Mouse (Mus musculus): Measurements from ENCODE around the gene Nipsnap3b. TPM values are rescaled to one million over a fixed set of nuclear protein-coding genes. Genes with fewer than 3 reads are reported as not detected.

Gene Nipsnap3b
- polyA plus RNA-seq (2012; rRNA removed): 5.4 and 6.5 TPM in 2 replicates

GRCm38 (mm10) chr4:53011732-53012361 lies at the start of gene Nipsnap3b:
Nipsnap3b (plus strand) TSS chr4:53011880.
- no peaks in the 10 kb centered on the region for H3K27me3 ChIP-seq (ENCODE audit: control insufficient read depth, insufficient read depth, low read length)
- H3K27ac ChIP-seq (ENCODE audit: control insufficient read depth, insufficient read depth, low read depth, low read length): peak within 1 kb of the TSS; percentile 77
- TF ChIP-seq CTCF (IDR thresholded peaks at IDR 0.05; ENCODE audit: control insufficient read depth, insufficient read depth, insufficient replicate concordance, low read depth, low read length) (no peak), POLR2A (IDR thresholded peaks at IDR 0.05; ENCODE audit: control insufficient read depth, low read depth, low read length) (0 out of 2 replicates have a peak, but pooled peaks have one; percentile 20)
- H3K4me1 ChIP-seq (ENCODE audit: control insufficient read depth, insufficient read depth, low read length): peaks cover 5% of the 10 kb centered on the region
- no peaks in the 10 kb centered on the region for H3K36me3 ChIP-seq (ENCODE audit: control insufficient read depth, insufficient read depth, low read length)
- peak within 1 kb of the TSS; percentile 90 for H3K4me3 ChIP-seq (ENCODE audit: control insufficient read depth, low read depth, low read length)

GRCm38 (mm10) chr4:52964247-52964646 lies 47.4 kb upstream of the Nipsnap3b start, which contains the start of gene Olfr270:
Olfr270 (plus strand) TSS chr4:52964547.
- no peaks in the 10 kb centered on the region for H3K27me3 ChIP-seq (ENCODE audit: control insufficient read depth, insufficient read depth, low read length)

GRCm38 (mm10) chr4:52985216-52985615 lies 26.5 kb upstream of the Nipsnap3b start:
- Histone ChIP-seq H3K27ac (ENCODE audit: control insufficient read depth, insufficient read depth, low read depth, low read length) (no peak overlapping the region), H3K36me3 (ENCODE audit: control insufficient read depth, insufficient read depth, low read length) (no peaks in the 10 kb centered on the region), H3K27me3 (ENCODE audit: control insufficient read depth, insufficient read depth, low read length) (no peaks in the 10 kb centered on the region), H3K4me3 (ENCODE audit: control insufficient read depth, low read depth, low read length) (no peak overlapping the region), H3K4me1 (ENCODE audit: control insufficient read depth, insufficient read depth, low read length) (peaks cover 4% of the 10 kb centered on the region)
- TF ChIP-seq POLR2A (IDR thresholded peaks at IDR 0.05; ENCODE audit: control insufficient read depth, low read depth, low read length) (no peak), CTCF (IDR thresholded peaks at IDR 0.05; ENCODE audit: control insufficient read depth, insufficient read depth, insufficient replicate concordance, low read depth, low read length) (no peak)

More at GRCm38 (mm10) chr4:52964247-52964646, 47.4 kb upstream of the Nipsnap3b start, which contains the start of gene Olfr270:
- TF ChIP-seq POLR2A (IDR thresholded peaks at IDR 0.05; ENCODE audit: control insufficient read depth, low read depth, low read length) (no peak), CTCF (IDR thresholded peaks at IDR 0.05; ENCODE audit: control insufficient read depth, insufficient read depth, insufficient replicate concordance, low read depth, low read length) (no peak)
- H3K27ac ChIP-seq (ENCODE audit: control insufficient read depth, insufficient read depth, low read depth, low read length): no peak within 1 kb of the TSS
- no peaks in the 10 kb centered on the region for H3K36me3 ChIP-seq (ENCODE audit: control insufficient read depth, insufficient read depth, low read length)
- no peak within 1 kb of the TSS for H3K4me3 ChIP-seq (ENCODE audit: control insufficient read depth, low read depth, low read length)
- no peaks in the 10 kb centered on the region for H3K4me1 ChIP-seq (ENCODE audit: control insufficient read depth, insufficient read depth, low read length)

- Histone ChIP-seq H3K27me3 (ENCODE audit: control insufficient read depth, insufficient read depth, low read length) (no peaks in the 10 kb centered on the region), H3K27ac (ENCODE audit: control insufficient read depth, insufficient read depth, low read depth, low read length) (no peak overlapping the region), H3K4me3 (ENCODE audit: control insufficient read depth, low read depth, low read length) (no peak overlapping the region), H3K36me3 (ENCODE audit: control insufficient read depth, insufficient read depth, low read length) (no peaks in the 10 kb centered on the region), H3K4me1 (ENCODE audit: control insufficient read depth, insufficient read depth, low read length) (peaks cover 4% of the 10 kb centered on the region)
- TF ChIP-seq CTCF (IDR thresholded peaks at IDR 0.05; ENCODE audit: control insufficient read depth, insufficient read depth, insufficient replicate concordance, low read depth, low read length): no peak
- no peak for TF ChIP-seq POLR2A (IDR thresholded peaks at IDR 0.05; ENCODE audit: control insufficient read depth, low read depth, low read length)
Observed at GRCm38 (mm10) chr4:52986266-52986665, 25.4 kb upstream of the Nipsnap3b start.

GRCm38 (mm10) chr4:52989248-52989647 lies 22.4 kb upstream of the Nipsnap3b start, which contains the start of gene Nipsnap3a:
Nipsnap3a (plus strand) TSS chr4:52989272.
- H3K27me3 ChIP-seq (ENCODE audit: control insufficient read depth, insufficient read depth, low read length): no peaks in the 10 kb centered on the region
- no peak within 1 kb of the TSS for H3K27ac ChIP-seq (ENCODE audit: control insufficient read depth, insufficient read depth, low read depth, low read length)
- no peaks in the 10 kb centered on the region for H3K36me3 ChIP-seq (ENCODE audit: control insufficient read depth, insufficient read depth, low read length)
- H3K4me3 ChIP-seq (ENCODE audit: control insufficient read depth, low read depth, low read length): peak within 1 kb of the TSS; percentile 81
- peaks cover 4% of the 10 kb centered on the region for H3K4me1 ChIP-seq (ENCODE audit: control insufficient read depth, insufficient read depth, low read length)
- TF ChIP-seq CTCF (IDR thresholded peaks at IDR 0.05; ENCODE audit: control insufficient read depth, insufficient read depth, insufficient replicate concordance, low read depth, low read length) (no peak), POLR2A (IDR thresholded peaks at IDR 0.05; ENCODE audit: control insufficient read depth, low read depth, low read length) (peak; percentile 74; the same call in 1 of the 2 replicates)

- H3K36me3 ChIP-seq (ENCODE audit: control insufficient read depth, insufficient read depth, low read length): no peaks in the 10 kb centered on the region
- H3K27me3 ChIP-seq (ENCODE audit: control insufficient read depth, insufficient read depth, low read length): no peaks in the 10 kb centered on the region
- no peaks in the 10 kb centered on the region for H3K4me1 ChIP-seq (ENCODE audit: control insufficient read depth, insufficient read depth, low read length)
- no peak overlapping the region for H3K27ac ChIP-seq (ENCODE audit: control insufficient read depth, insufficient read depth, low read depth, low read length)
- no peak overlapping the region for H3K4me3 ChIP-seq (ENCODE audit: control insufficient read depth, low read depth, low read length)
- TF ChIP-seq CTCF (IDR thresholded peaks at IDR 0.05; ENCODE audit: control insufficient read depth, insufficient read depth, insufficient replicate concordance, low read depth, low read length) (no peak), POLR2A (IDR thresholded peaks at IDR 0.05; ENCODE audit: control insufficient read depth, low read depth, low read length) (no peak)
Observed at GRCm38 (mm10) chr4:52999449-52999848, 12.2 kb upstream of the Nipsnap3b start.

- no peaks in the 10 kb centered on the region for H3K4me1 ChIP-seq (ENCODE audit: control insufficient read depth, insufficient read depth, low read length)
- no peak overlapping the region for H3K4me3 ChIP-seq (ENCODE audit: control insufficient read depth, low read depth, low read length)
- no peaks in the 10 kb centered on the region for H3K36me3 ChIP-seq (ENCODE audit: control insufficient read depth, insufficient read depth, low read length)
- TF ChIP-seq POLR2A (IDR thresholded peaks at IDR 0.05; ENCODE audit: control insufficient read depth, low read depth, low read length): no peak
- TF ChIP-seq CTCF (IDR thresholded peaks at IDR 0.05; ENCODE audit: control insufficient read depth, insufficient read depth, insufficient replicate concordance, low read depth, low read length): no peak
- no peaks in the 10 kb centered on the region for H3K27me3 ChIP-seq (ENCODE audit: control insufficient read depth, insufficient read depth, low read length)
- H3K27ac ChIP-seq (ENCODE audit: control insufficient read depth, insufficient read depth, low read depth, low read length): no peak overlapping the region
Observed at GRCm38 (mm10) chr4:53000154-53000553, 11.5 kb upstream of the Nipsnap3b start.
